Mouse (Mus musculus) liver, adult 2 months (tissue): Measurements from ENCODE around the gene Mrgprh. TPM values are rescaled to one million over a fixed set of nuclear protein-coding genes. Genes with fewer than 3 reads are reported as not detected.
A peak's percentile ranks its signal among the peaks of the same experiment; 100 is the strongest.

Experiments used
- DNase-seq: peaks from one replicate; pipeline ENCODE4 v3.0.0-alpha.2; 2011; ENCODE audit warnings: low read depth, low spot score; ENCODE audit errors: extremely low read depth
- H3K27ac ChIP-seq: fragments of 200-500 bp; replicated peaks from 2 replicates; pipeline ENCODE4 v1.5.1; 2012; ENCODE audit warnings: low read depth, mild to moderate bottlenecking, control low read depth, inconsistent platforms, low read length; ENCODE audit not compliant: insufficient read depth
- H3K27me3 ChIP-seq: fragments of 200-500 bp; 2 replicates; pipeline ENCODE4 v1.6.1; 2012; ENCODE audit warnings: mild to moderate bottlenecking, moderate library complexity, low read length, inconsistent platforms; ENCODE audit not compliant: control insufficient read depth, insufficient read depth
- H3K36me3 ChIP-seq: fragments of 200-500 bp; 2 replicates; pipeline ENCODE4 v1.6.1; 2012; ENCODE audit warnings: low read length, inconsistent platforms; ENCODE audit not compliant: control insufficient read depth, insufficient read depth
- H3K4me1 ChIP-seq: fragments of 200-500 bp; 2 replicates; pipeline ENCODE4 v1.6.1; 2011; ENCODE audit warnings: low read length; ENCODE audit not compliant: control insufficient read depth, insufficient read depth
- H3K4me3 ChIP-seq: fragments of 200-500 bp; 2 replicates; pipeline ENCODE4 v1.5.1; 2011; ENCODE audit warnings: low read depth, mild to moderate bottlenecking, control low read depth, low read length, moderate library complexity; ENCODE audit not compliant: insufficient read depth
- H3K79me2 ChIP-seq: fragments of 200-500 bp; 2 replicates; pipeline ENCODE4 v1.6.1; 2012; ENCODE audit warnings: inconsistent platforms, mild to moderate bottlenecking, low read length, moderate library complexity; ENCODE audit not compliant: control insufficient read depth, insufficient read depth
- H3K9ac ChIP-seq: fragments of 200-500 bp; 2 replicates; pipeline ENCODE4 v1.6.1; 2012; ENCODE audit warnings: low read depth, mild to moderate bottlenecking, control low read depth, inconsistent platforms, low read length
- CTCF ChIP-seq: fragments of 200-500 bp; IDR thresholded peaks from 2 replicates; pipeline ENCODE4 v1.5.1; 2011; ENCODE audit warnings: low read depth, low read length, control low read depth
- POLR2A ChIP-seq: fragments of 200-500 bp; IDR thresholded peaks from 2 replicates; pipeline ENCODE4 v1.6.1; 2011; ENCODE audit warnings: low read length, control low read depth; ENCODE audit not compliant: insufficient read depth; ENCODE audit errors: extremely low read depth
- WGBS: fragments of 180-500 bp; shearing (Covaris S2); methylation state at CpG from one replicate; pipeline ENCODE4 v1.1.7; 2018; 5-methylcytosine and 5-hydroxymethylcytosine counted together
- polyA plus RNA-seq: library from polyadenylated mRNA; depleted of rRNA; stranded (reverse); fragments of >200 nt; gene quantifications from 2 replicates; pipeline ENCODE4 v1.2.3, GENCODE M21; 2012
- total RNA-seq: library from RNA; depleted of rRNA; stranded (reverse); fragments of >200 nt; gene quantifications from 2 replicates; pipeline ENCODE4 v1.2.3, GENCODE M21; 2014

The Mrgprh gene
- total and polyA plus RNA-seq, 2 experiments: 0.05 to 0.09 TPM

DNA sequence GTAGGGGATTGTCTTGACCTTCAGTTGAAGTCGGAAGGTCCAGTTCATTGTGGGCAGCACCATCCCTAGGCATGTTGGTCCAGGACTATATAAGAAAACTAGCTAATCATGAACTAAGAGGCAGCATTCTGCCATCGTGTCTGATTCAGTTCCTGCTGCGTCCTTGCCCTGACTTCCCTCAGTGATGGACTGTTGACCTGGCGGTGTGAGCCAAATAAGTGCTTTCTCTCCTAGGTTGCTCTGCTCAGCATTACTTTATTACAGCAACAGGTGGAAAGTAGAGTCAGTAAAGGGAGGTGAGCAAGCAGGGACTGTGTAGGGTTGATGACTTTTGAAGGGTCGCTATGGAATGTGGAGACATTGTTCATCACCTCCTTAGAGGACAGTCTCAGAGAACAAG is 40.1 kb upstream of the Mrgprh start:
- no peaks in the 10 kb centered on the region for H3K36me3 ChIP-seq
- H3K4me1 ChIP-seq: no peaks in the 10 kb centered on the region
- no peak overlapping the region for H3K27ac ChIP-seq
- DNase-seq: no peak
- H3K9ac ChIP-seq: no peak overlapping the region
- no peaks in the 10 kb centered on the region for H3K27me3 ChIP-seq
- no peaks in the 10 kb centered on the region for H3K79me2 ChIP-seq
- TF ChIP-seq POLR2A (no peak), CTCF (no peak)
- H3K4me3 ChIP-seq: no peak overlapping the region
- WGBS: 88% methylated on average over 5 of the region's 5 CpGs

DNA sequence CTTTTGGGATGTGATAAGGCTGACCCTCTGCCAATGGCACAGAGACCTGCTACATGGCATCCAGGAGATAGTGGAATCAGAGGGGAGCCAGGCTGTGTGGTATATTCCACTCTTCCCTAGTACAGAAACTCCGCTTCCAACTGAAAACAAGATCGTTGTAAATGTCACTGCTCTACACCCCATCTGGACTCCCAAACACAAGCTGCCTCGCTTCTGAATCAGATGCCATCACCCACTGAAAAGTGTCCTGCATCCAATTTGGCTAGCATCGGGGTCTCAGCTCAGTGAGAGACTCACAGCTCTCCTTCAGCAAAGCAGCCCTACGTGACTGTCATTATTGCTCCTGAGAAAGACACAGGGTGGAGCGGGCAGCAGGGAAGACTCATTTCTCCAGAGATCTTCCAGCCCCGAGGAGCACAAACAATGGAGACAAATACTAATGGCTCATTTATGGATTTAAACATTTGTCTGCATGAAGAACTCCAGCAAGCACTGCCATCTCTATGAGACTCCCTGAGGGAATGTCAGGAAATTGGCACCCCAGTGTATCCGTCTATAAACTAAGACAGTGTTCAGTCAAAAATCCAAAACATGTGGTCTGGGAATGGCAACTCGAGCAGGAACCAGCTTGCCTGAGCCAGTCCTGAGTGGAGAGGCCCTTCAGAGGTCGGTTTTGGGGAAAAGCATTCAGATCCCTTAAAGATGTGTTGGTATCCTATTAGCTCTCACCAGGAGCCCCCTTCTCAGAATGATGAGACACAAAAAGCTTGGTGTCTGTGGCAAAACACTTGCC is 36.2 kb upstream of the Mrgprh start:
- Histone ChIP-seq H3K36me3 (no peaks in the 10 kb centered on the region), H3K27ac (no peak overlapping the region), H3K79me2 (no peaks in the 10 kb centered on the region), H3K9ac (no peak overlapping the region), H3K4me3 (no peak overlapping the region), H3K27me3 (no peaks in the 10 kb centered on the region), H3K4me1 (no peaks in the 10 kb centered on the region)
- 83% methylated on average over 10 of the region's 10 CpGs for WGBS
- no peak for TF ChIP-seq CTCF
- no peak for TF ChIP-seq POLR2A
- DNase-seq: no peak

DNA sequence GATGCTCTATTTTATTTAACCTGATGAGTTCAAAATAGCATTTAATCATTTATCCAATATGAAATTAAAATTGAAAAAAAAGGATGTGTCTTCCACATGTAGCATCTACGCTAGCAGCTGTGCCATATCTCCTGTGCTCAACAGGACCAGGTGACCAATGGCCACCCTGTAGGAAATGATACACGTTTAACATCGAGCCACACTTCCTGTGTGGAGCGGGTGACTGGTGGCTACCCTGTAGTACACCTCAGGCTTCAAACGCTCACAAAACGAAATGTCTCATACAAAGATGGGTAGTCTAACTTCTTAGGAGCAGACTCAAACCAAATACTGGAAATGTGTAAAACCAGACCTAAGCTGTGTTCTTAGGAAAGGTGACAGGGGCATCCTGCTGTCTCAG is 32.0 kb upstream of the Mrgprh start:
- no peak overlapping the region for H3K4me3 ChIP-seq
- no peak for DNase-seq
- H3K4me1 ChIP-seq: no peaks in the 10 kb centered on the region
- WGBS: 84% methylated on average over 6 of the region's 6 CpGs
- no peaks in the 10 kb centered on the region for H3K36me3 ChIP-seq
- no peak for TF ChIP-seq POLR2A
- TF ChIP-seq CTCF: no peak
- no peaks in the 10 kb centered on the region for H3K27me3 ChIP-seq
- no peak overlapping the region for H3K9ac ChIP-seq
- H3K79me2 ChIP-seq: no peaks in the 10 kb centered on the region
- no peak overlapping the region for H3K27ac ChIP-seq

DNA sequence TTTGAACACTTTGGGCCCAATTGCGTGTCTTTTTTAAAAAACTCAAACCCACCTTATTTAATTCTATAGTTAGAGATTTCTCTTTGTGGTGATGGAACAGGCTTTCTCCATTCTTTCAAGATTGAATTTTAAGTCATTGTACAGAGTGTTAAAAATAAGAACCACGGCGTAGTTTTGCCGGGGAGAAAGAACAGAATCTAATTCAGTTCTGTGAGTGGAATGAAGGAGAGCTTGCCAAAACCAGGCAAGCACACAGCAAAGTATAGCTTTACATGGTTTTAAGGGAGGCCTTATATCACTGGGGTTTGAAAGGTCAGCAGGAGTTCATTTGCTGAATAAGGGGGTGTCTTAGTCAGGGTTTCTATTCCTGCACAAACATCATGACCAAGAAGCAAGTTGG is 31.3 kb upstream of the Mrgprh start:
- H3K27me3 ChIP-seq: no peaks in the 10 kb centered on the region
- no peaks in the 10 kb centered on the region for H3K4me1 ChIP-seq
- no peak overlapping the region for H3K4me3 ChIP-seq
- TF ChIP-seq POLR2A (no peak), CTCF (no peak)
- H3K36me3 ChIP-seq: no peaks in the 10 kb centered on the region
- no peak overlapping the region for H3K9ac ChIP-seq
- H3K79me2 ChIP-seq: no peaks in the 10 kb centered on the region
- WGBS: 91% methylated on average over 4 of the region's 4 CpGs
- no peak overlapping the region for H3K27ac ChIP-seq
- no peak for DNase-seq

DNA sequence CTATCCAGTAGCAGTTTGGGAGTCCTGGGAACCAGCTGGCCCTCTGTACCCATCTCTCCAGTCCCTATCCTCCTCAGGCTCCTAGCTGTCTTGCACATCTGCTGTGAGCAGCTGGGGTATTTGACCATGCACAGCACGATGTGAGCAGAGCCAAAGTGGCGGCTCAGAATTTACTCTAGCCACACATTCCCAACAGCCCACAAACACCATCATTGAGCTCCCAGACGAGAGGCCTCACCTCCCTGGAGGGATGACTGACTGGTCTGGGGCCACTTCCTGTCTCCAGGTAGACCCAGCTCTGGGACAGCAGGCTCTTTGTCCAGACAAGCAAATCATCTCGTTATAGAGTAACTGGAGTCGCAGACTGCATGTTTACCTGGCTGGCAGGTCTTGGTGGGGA is 30.0 kb upstream of the Mrgprh start:
- TF ChIP-seq CTCF (no peak), POLR2A (no peak)
- Histone ChIP-seq H3K9ac (no peak overlapping the region), H3K27me3 (no peaks in the 10 kb centered on the region), H3K27ac (no peak overlapping the region), H3K4me3 (no peak overlapping the region), H3K79me2 (no peaks in the 10 kb centered on the region), H3K4me1 (no peaks in the 10 kb centered on the region), H3K36me3 (no peaks in the 10 kb centered on the region)
- DNase-seq: no peak
- 30% methylated on average over 5 of the region's 5 CpGs for WGBS

GRCm38 (mm10) chr17:12846474-12846873 is 29.4 kb upstream of the Mrgprh start:
- H3K27me3 ChIP-seq: no peaks in the 10 kb centered on the region
- H3K4me3 ChIP-seq: no peak overlapping the region
- no peaks in the 10 kb centered on the region for H3K4me1 ChIP-seq
- no peaks in the 10 kb centered on the region for H3K36me3 ChIP-seq
- H3K9ac ChIP-seq: no peak overlapping the region
- 58% methylated on average over 5 of the region's 5 CpGs for WGBS
- peak; percentile 35 for DNase-seq
- no peaks in the 10 kb centered on the region for H3K79me2 ChIP-seq
- no peak overlapping the region for H3K27ac ChIP-seq
- TF ChIP-seq CTCF (no peak), POLR2A (no peak)
